Mouse (Mus musculus) limb, embryonic 10.5 days (tissue): Measurements from ENCODE around the gene Zfpm1. TPM values are rescaled to one million over a fixed set of nuclear protein-coding genes. Genes with fewer than 3 reads are reported as not detected.

ENCODE experiments used
- DNase-seq: peaks from one replicate; pipeline ENCODE4 v3.0.0-alpha.2; 2017; ENCODE audit warnings: low spot score
- H3K27ac ChIP-seq: fragments of 300-500 bp; sonication (generic); 2 replicates; pipeline ENCODE4 v1.5.1; 2016; ENCODE audit warnings: mild to moderate bottlenecking
- H3K27me3 ChIP-seq: fragments of 300-500 bp; sonication (generic); 2 replicates; pipeline ENCODE4 v1.6.1; 2016; ENCODE audit warnings: low read depth, mild to moderate bottlenecking; ENCODE audit not compliant: poor library complexity, severe bottlenecking
- H3K36me3 ChIP-seq: fragments of 300-500 bp; sonication (generic); 2 replicates; pipeline ENCODE4 v1.6.1; 2016; ENCODE audit warnings: mild to moderate bottlenecking, moderate library complexity
- H3K4me1 ChIP-seq: fragments of 300-500 bp; sonication (generic); 2 replicates; pipeline ENCODE4 v1.6.1; 2016
- H3K4me3 ChIP-seq: fragments of 300-500 bp; sonication (generic); 2 replicates; pipeline ENCODE4 v1.5.1; 2016; ENCODE audit warnings: mild to moderate bottlenecking, moderate library complexity
- H3K9me3 ChIP-seq: fragments of 300-500 bp; sonication (generic); replicated peaks from 2 replicates; pipeline ENCODE4 v1.6.1; 2016; ENCODE audit warnings: mild to moderate bottlenecking
- WGBS: fragments of 180-500 bp; shearing (Covaris S2); methylation state at CpG from one replicate; pipeline ENCODE4 v1.1.7; 2016; 5-methylcytosine and 5-hydroxymethylcytosine counted together
- polyA plus RNA-seq: library from polyadenylated mRNA; unstranded; fragments of >200 nt; fragmentation: Nextera tagmentation; extraction: Ambion mirVana; gene quantifications from 2 replicates; pipeline ENCODE4 v1.2.1, GENCODE M21; 2016

Zfpm1 gene
- polyA plus RNA-seq, 1 experiment from 2014 or later: 1.3 TPM

DNA sequence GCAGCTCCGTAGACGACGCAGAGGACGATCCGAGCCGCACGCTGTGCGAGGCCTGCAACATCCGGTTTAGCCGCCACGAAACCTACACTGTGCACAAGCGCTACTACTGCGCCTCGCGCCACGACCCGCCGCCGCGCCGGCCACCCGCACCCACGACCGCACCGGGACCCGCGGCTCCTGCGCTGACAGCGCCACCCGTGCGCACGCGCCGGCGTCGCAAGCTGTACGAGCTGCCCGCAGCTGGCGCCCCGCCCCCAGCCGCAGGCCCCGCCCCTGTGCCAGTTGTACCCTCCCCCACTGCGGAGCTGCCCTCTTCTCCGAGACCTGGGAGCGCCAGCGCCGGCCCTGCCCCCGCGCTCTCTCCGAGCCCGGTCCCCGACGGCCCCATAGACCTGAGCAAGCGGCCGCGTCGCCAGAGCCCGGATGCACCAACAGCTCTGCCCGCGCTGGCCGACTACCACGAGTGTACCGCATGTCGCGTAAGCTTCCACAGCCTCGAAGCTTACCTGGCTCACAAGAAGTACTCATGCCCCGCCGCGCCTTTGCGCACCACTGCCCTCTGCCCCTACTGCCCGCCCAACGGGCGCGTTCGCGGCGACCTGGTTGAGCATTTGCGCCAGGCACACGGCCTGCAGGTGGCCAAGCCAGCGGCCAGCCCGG lies 54.4 kb downstream of the Zfpm1 start:
- Histone ChIP-seq H3K36me3 (peaks cover 14% of the 10 kb centered on the region), H3K27ac (peak overlapping the region; percentile 67), H3K27me3 (peaks cover 77% of the 10 kb centered on the region), H3K9me3 (no peaks in the 10 kb centered on the region), H3K4me3 (peak overlapping the region; percentile 72), H3K4me1 (peaks cover 28% of the 10 kb centered on the region)
- 2% methylated on average over 80 of the region's 81 CpGs for WGBS
- peak; percentile 86 for DNase-seq

DNA sequence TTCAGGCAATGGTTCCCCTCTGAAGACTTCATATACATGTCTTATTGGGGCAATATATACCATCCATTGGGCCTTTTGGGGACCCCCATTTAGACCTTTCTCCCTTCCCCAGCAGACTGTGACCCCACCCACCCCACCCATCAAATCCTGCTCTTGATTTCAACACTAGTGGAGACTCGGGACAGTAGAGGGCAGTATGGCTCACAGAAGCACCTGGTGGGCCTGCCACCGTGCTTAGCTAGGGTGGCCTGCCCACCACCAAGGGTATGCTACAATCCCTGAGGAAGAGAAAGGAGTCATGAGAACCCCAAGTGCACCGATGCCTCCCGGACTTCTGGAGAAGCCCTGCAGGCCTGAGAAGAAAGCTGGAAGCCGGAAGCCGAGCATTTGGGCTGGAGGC lies 56.9 kb downstream of the Zfpm1 start:
- WGBS: 52% methylated on average over 6 of the region's 6 CpGs
- Histone ChIP-seq H3K4me1 (peaks cover 32% of the 10 kb centered on the region), H3K36me3 (peaks cover 14% of the 10 kb centered on the region), H3K27me3 (peaks cover 95% of the 10 kb centered on the region), H3K4me3 (no peak overlapping the region), H3K27ac (no peak overlapping the region), H3K9me3 (no peaks in the 10 kb centered on the region)
- no peak for DNase-seq

DNA sequence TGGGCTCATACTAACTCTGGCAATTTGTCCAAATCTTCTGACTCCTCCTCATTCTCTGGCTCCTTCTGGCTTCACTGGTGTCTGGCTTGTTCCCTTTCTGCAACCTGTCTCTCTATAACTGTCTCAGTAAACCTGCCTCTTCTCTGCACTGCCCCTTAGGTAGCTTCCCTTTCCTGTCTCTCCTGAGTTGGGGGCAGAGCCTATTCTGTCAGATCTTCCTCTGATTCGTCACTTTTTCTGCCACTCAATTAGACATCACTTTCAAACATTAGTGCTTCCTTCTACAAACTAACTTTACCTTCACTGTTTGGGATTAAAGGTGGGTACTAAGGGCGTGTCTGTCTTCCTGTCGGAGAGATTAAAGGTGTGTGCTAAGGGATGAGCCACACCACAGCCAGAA lies 58.8 kb downstream of the Zfpm1 start:
- WGBS: 81% methylated on average over 3 of the region's 3 CpGs
- H3K4me3 ChIP-seq: no peak overlapping the region
- peaks cover 7% of the 10 kb centered on the region; the same call in 1 of the 2 replicates for H3K36me3 ChIP-seq
- no peak for DNase-seq
- no peak overlapping the region for H3K27ac ChIP-seq
- no peaks in the 10 kb centered on the region for H3K9me3 ChIP-seq
- H3K27me3 ChIP-seq: peaks cover 95% of the 10 kb centered on the region
- peaks cover 36% of the 10 kb centered on the region for H3K4me1 ChIP-seq

DNA sequence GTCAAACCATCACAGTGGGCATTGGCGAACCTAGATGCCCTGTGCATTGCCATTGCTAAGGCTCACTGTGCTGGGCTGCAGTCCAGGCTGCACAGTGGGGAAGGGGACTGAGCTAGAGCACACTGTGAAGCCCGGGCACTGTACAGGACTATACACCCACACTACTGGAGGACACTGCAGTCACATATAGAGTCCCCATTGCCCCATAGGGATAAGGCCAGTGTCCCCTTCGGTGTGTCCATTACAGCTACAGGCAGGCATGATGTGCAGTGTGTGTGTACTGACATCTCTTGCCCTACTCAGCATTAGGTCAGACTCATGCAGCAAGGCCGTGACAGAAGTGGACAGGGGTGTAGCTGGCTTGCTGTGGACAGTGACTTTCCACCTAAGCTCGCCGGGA lies 59.8 kb downstream of the Zfpm1 start:
- H3K27me3 ChIP-seq: peaks cover 88% of the 10 kb centered on the region
- no peak overlapping the region for H3K4me3 ChIP-seq

DNA sequence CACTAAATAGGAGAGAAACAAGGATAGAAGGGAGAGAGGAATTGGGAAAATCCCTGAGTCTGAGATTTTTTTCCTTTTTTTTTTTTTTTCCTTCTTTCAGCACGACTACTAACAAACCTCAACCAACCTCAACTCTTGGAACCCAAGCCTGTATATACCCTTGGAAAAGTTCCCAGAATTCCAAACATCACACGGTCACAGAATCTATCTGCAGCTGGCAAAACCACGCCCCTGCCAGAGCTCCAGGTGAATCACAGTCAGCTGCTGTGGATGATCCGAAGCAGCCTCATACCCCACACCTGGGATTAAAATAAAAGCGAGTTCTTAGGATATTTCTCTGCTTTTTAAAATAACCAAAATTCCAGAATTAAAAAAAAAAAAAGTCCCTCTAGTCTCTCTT lies 60.4 kb downstream of the Zfpm1 start:
- WGBS: 65% methylated on average over 5 of the region's 5 CpGs
- DNase-seq: no peak
- Histone ChIP-seq H3K9me3 (no peaks in the 10 kb centered on the region), H3K36me3 (no peaks in the 10 kb centered on the region), H3K27ac (no peak overlapping the region), H3K4me1 (peaks cover 22% of the 10 kb centered on the region), H3K4me3 (no peak overlapping the region), H3K27me3 (peaks cover 85% of the 10 kb centered on the region)

More for the DNA sequence above, 59.8 kb downstream of the Zfpm1 start:
- DNase-seq: no peak
- Histone ChIP-seq H3K4me1 (peaks cover 26% of the 10 kb centered on the region), H3K36me3 (peaks cover 3% of the 10 kb centered on the region; the same call in 1 of the 2 replicates), H3K9me3 (no peaks in the 10 kb centered on the region), H3K27ac (no peak overlapping the region)
- WGBS: 85% methylated on average over 6 of the region's 6 CpGs

DNA sequence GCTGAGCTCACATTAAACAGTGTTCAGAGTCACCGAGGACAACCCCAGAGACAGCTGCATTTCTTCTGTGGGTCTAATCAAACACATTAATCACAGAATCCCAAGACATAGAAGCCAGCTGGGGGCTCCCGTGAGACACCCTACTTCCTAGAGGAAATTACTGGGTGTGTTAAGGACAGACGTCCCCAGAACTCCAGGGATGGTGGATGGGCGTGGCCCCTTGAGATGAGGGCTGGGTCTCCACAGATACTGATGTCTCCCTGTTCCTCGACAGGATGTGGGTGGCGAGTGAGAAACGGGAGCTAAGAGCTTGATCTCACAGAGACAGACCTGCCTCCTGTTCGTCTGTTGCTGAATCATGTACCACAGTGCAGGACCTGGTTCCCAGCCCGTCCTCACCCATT lies 60.9 kb downstream of the Zfpm1 start:
- Histone ChIP-seq H3K36me3 (no peaks in the 10 kb centered on the region), H3K4me3 (peak overlapping the region; percentile 46; the same call in 1 of the 2 replicates)

DNA sequence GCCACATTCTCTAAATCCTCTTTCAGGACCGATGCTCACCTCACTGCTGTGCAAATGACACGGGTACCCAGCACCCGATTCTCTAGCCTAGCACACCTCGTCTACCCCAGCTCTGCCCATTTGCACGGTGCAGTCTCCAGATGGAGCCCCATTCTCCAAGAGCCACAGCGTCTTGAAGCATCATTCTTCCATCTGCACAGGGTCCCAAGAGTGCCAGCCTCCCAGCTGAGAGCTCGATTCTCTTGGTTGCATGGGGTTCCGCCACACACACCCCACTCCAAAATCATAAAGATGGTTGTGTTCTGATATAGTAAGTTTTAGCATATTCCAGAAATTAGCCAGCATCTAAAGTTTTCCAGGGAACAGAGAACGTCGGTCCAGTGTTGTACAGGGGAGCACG lies 61.4 kb downstream of the Zfpm1 start:
- Histone ChIP-seq H3K4me1 (peaks cover 22% of the 10 kb centered on the region), H3K4me3 (peak overlapping the region; percentile 46), H3K36me3 (no peaks in the 10 kb centered on the region), H3K27me3 (peaks cover 81% of the 10 kb centered on the region), H3K9me3 (no peaks in the 10 kb centered on the region), H3K27ac (no peak overlapping the region)
- DNase-seq: no peak
- WGBS: 7% methylated on average over 11 of the region's 11 CpGs

More for the DNA sequence above, 60.9 kb downstream of the Zfpm1 start:
- WGBS: 8% methylated on average over 9 of the region's 9 CpGs
- Histone ChIP-seq H3K9me3 (no peaks in the 10 kb centered on the region), H3K4me1 (peaks cover 22% of the 10 kb centered on the region), H3K27me3 (peaks cover 84% of the 10 kb centered on the region), H3K27ac (no peak overlapping the region)
- DNase-seq: no peak

DNA sequence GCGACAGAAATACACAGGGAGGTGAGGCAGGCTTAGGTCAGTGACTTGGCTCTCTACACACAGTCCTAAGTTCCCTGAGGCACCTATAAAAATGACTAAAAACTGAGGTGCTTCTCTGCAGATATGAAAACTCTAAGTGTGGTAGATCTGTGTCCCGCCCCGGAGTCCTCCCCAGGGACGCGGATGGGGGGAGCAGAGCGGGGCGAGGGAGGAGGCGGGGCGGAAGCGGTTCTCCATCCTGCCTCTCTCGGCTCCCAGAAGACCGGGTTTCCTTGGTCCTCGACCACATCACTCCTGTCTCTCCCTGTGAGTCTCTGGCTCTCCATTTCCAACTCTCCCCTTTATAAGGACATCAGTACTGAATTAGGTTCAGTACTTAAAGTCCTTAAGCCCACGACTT lies 61.8 kb downstream of the Zfpm1 start:
- H3K9me3 ChIP-seq: no peaks in the 10 kb centered on the region
- H3K27me3 ChIP-seq: peaks cover 81% of the 10 kb centered on the region
- H3K27ac ChIP-seq: peak overlapping the region; percentile 62
- H3K4me3 ChIP-seq: peak overlapping the region; percentile 46
- under 1% methylated on average over 14 of the region's 14 CpGs for WGBS
- peak; percentile 57 for DNase-seq
- H3K4me1 ChIP-seq: peaks cover 22% of the 10 kb centered on the region
- H3K36me3 ChIP-seq: no peaks in the 10 kb centered on the region

DNA sequence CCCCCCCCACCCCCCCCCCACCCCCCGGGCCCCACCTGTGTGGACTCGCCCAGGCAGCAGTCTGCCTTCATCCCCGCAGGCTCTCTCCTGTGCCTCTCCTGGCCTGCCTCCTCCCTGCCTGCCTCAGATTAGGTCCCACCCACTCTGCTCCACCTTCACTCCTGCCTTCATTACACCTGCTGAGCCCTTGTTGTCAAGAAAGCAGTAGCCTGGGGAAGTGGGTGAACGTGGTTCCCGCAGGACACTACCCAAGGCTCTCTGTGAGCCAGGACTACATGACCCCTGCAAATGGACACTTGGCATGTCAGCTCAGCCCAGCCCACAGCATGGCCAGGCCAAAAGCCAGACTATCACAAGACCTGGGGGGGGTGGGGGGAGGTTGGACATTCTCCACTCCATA lies 62.3 kb downstream of the Zfpm1 start:
- no peak for DNase-seq
- Histone ChIP-seq H3K9me3 (no peaks in the 10 kb centered on the region), H3K36me3 (no peaks in the 10 kb centered on the region), H3K27ac (peak overlapping the region; percentile 62; the same call in 1 of the 2 replicates), H3K27me3 (peaks cover 81% of the 10 kb centered on the region), H3K4me3 (peak overlapping the region; percentile 46), H3K4me1 (peaks cover 22% of the 10 kb centered on the region)
- WGBS: 5% methylated on average over 2 of the region's 5 CpGs

DNA sequence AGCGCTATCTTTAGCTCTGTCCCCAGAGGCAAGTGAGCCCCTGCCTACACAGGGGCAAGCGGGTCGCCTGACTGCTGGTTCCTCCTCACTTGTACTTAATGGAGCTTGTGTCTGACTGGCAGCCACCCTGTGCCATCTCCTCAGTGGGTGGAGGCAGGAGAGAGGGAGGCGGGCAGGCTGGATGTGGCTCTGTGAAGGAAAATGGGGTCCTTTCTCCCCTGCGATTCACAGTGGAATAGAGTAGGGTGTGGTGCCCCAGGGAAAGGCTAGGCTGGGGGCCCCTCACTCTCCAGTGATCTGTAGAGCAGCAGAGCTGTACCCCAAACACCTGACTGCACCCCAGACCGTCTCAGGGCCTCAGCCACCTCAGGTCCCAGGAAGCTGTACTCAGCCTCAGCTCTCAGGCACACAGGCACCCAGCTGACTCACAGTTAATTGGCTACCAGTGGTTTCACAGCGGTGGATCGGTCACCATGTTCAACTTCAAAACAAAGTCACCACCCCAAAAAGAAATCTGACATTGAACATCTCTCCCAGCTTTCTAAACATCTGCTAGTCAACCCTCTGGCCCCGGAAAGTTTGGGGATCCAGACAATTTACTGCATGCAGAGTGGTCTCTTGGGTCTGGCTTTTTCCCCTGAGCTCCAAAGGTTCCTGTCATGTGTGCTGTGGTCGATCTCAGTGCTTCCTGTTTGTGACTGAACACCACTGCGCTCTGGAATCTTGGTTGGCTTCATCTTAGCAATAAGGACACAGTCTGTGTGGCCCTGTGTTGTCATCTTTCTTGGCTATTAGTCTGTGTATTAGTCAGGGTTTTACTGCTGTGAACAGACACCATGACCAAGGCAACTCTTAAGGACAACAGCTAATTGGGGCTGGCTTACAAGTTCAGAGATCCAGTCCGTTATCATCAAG lies 63.5 kb downstream of the Zfpm1 start:
- Histone ChIP-seq H3K27me3 (peaks cover 85% of the 10 kb centered on the region), H3K4me1 (peaks cover 32% of the 10 kb centered on the region), H3K9me3 (no peaks in the 10 kb centered on the region), H3K36me3 (no peaks in the 10 kb centered on the region), H3K27ac (no peak overlapping the region), H3K4me3 (no peak overlapping the region)
- no peak for DNase-seq
- 59% methylated on average over 12 of the region's 12 CpGs for WGBS

DNA sequence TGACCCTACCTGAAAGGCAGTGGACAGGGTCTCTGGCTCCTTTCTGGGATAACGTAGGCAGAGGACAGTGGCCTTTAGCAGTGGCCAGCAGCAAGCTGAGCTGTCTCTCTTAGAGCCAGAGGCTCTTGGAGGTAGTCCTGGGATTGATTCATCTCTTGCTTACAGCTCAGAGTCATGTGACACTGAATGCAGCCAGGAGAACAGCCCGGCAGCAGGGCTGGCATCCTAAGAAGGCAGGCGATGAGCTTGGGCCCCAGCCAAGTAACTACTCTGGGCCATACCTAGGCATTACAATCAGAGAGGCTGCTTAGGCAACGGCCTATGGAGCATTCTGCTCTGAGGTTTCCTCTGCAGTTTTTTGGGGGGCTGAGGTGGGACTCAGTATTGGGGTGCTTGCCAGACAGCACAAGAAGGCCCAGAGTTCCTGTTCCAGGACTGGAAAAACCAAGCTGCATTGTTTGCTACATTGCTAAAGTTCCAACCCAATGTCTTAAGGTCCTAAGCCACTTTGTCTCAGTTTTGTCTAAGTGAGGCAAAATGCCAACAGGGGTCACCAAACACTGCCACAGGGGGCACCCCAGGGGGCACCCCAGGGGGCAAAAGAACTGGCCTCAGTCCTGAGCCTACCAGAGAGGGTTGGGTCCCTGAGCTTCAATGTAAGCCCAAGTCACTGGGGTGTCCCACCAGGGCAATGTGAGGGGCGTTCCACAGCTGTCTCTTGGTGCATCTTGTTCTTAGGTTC lies 66.0 kb downstream of the Zfpm1 start:
- Histone ChIP-seq H3K9me3 (no peaks in the 10 kb centered on the region), H3K27me3 (peaks cover 84% of the 10 kb centered on the region), H3K4me3 (no peak overlapping the region), H3K4me1 (peaks cover 38% of the 10 kb centered on the region), H3K27ac (no peak overlapping the region), H3K36me3 (no peaks in the 10 kb centered on the region)
- no peak for DNase-seq
- 71% methylated on average over 5 of the region's 5 CpGs for WGBS

DNA sequence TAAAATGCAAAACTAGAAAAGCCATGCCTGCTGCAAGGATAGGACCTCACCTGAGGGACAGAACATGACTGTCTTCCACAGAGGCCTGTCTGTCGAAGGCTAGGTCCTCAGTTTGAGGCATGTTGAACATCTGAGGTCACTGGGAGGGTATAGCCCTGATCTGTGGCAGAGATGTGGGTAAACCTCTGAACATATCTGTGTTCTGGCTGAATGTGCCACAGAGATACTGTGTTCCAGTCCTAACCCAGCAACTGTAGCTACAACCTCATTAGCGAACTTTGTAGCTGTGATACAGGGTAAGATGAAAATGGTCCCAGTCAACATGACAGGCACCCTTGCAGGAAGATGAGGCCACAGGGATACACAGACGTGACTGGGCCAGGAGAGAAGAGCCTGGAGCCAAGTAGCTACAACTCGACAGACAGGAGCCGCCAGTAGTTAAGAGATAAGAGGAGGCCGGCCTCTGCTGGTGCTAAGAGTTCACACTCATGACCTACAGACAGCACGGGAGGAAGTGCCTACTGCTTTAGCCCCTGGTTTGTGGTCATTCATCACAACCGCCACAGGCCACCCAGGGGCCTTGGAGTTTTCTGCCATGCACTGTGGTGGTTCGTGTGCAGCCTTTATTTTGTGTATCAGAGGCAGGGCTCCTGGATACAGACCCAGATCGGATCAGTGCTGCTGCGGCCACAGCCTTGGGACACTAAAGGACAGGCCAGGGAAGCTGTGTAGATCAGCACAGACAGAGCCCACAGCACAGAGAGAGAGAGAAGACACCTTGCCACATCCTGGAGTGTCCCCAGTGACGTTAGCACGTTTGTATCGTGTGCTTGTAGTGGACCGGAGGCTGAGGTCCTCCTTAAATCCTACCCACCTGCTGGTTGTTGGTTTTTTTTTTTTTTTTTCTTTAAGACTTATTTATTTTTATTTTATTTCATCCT lies 67.7 kb downstream of the Zfpm1 start:
- no peaks in the 10 kb centered on the region for H3K36me3 ChIP-seq
- no peak overlapping the region for H3K27ac ChIP-seq
- no peak for DNase-seq
- WGBS: 24% methylated on average over 15 of the region's 15 CpGs
- H3K4me1 ChIP-seq: peaks cover 23% of the 10 kb centered on the region
- H3K27me3 ChIP-seq: peaks cover 71% of the 10 kb centered on the region
- H3K4me3 ChIP-seq: no peak overlapping the region
- H3K9me3 ChIP-seq: no peaks in the 10 kb centered on the region
